Mouse (Mus musculus): Measurements from ENCODE around the gene Smg1. TPM values are rescaled to one million over a fixed set of nuclear protein-coding genes. Genes with fewer than 3 reads are reported as not detected.

Smg1 gene
- total and polyA plus RNA-seq, 3 experiments: 16.1 to 35.0 (median 29.2) TPM

GRCm38 (mm10) chr7:118143602-118144001 lies 99.9 kb downstream of the Smg1 start:
- Histone ChIP-seq H3K4me1 (ENCODE audit: control insufficient read depth in 1 of 2, insufficient read depth in 2 of 2) (peaks cover 0 to 11% of the 10 kb centered on the region in 2 experiments; a peak in 2 of 4 replicates), H3K9me3 (replicated peaks; ENCODE audit: low read length) (no peaks in the 10 kb centered on the region), H3K4me3 (replicated peaks in 1 of 3; ENCODE audit: low read depth in 2 of 3, low read length in 2 of 3, poor library complexity in 1 of 3) (no peak overlapping the region), H3K36me3 (replicated peaks in 1 of 2; ENCODE audit: control insufficient read depth in 1 of 2, insufficient read depth in 1 of 2, low read length in 1 of 2) (peaks cover 50 to 91% of the 10 kb centered on the region in 2 experiments), H3K27me3 (replicated peaks) (no peaks in the 10 kb centered on the region), H3K27ac (ENCODE audit: insufficient read depth, low read depth) (no peak overlapping the region), H3K9ac (ENCODE audit: insufficient read depth, low read depth) (no peak overlapping the region), H3K4me2 (ENCODE audit: insufficient read depth, low read depth, poor library complexity, severe bottlenecking) (no peak overlapping the region), H3K79me2 (replicated peaks; ENCODE audit: control insufficient read depth, extremely low read depth, insufficient read depth, poor library complexity, severe bottlenecking) (no peaks in the 10 kb centered on the region; the same call in 1 of the 2 replicates)
- in situ Hi-C loops (cut with MboI; ENCODE audit: low pct_ligation_motif_present, low pct_unique_long_range_greater_than_20kb, low sequenced_read_pairs): no loop called here
- dilution Hi-C loops (cut with MboI; ENCODE audit: extremely low pct_ligation_motif_present, extremely low pct_unique_long_range_greater_than_20kb, low sequenced_read_pairs): no loop called here
- no peak for DNase-seq (ENCODE audit: extremely low read depth)
- TF ChIP-seq BHLHE40 (IDR thresholded peaks at IDR 0.05; ENCODE audit: low read depth, low read length) (no peak), CTCF (conservative IDR thresholded peaks at IDR 0.05 in 1 of 2, IDR thresholded peaks at IDR 0.05 in 1 of 2; ENCODE audit: low read depth in 2 of 2, low read length in 2 of 2) (no peak), POLR2AphosphoS2 (IDR thresholded peaks at IDR 0.05; ENCODE audit: low read depth, low read length) (no peak), MYC (IDR thresholded peaks at IDR 0.05; ENCODE audit: low read depth, low read length) (no peak), POLR2A (IDR thresholded peaks at IDR 0.05; ENCODE audit: low read depth, low read length) (no peak), TBP (conservative IDR thresholded peaks at IDR 0.05; ENCODE audit: low read depth, low read length) (no peak), ETS1 (conservative IDR thresholded peaks at IDR 0.05; ENCODE audit: low read depth, low read length) (no peak), JUND (conservative IDR thresholded peaks at IDR 0.05; ENCODE audit: low read depth, low read length) (no peak), MAZ (IDR thresholded peaks at IDR 0.05; ENCODE audit: low read depth, low read length) (no peak), JUN (IDR thresholded peaks at IDR 0.05; ENCODE audit: insufficient read depth, low read depth, low read length) (no peak), USF2 (conservative IDR thresholded peaks at IDR 0.05; ENCODE audit: low read depth, low read length) (no peak), MEF2A (IDR thresholded peaks at IDR 0.05; ENCODE audit: borderline replicate concordance, low read depth, low read length) (no peak), EP300 (IDR thresholded peaks at IDR 0.05; ENCODE audit: low read length) (no peak), USF1 (IDR thresholded peaks at IDR 0.05; ENCODE audit: low read depth, low read length) (no peak)

GRCm38 (mm10) chr7:118143123-118143522 lies 100.3 kb downstream of the Smg1 start:
- Histone ChIP-seq H3K27me3 (replicated peaks) (no peaks in the 10 kb centered on the region), H3K79me2 (replicated peaks; ENCODE audit: control insufficient read depth, extremely low read depth, insufficient read depth, poor library complexity, severe bottlenecking) (no peaks in the 10 kb centered on the region; the same call in 1 of the 2 replicates), H3K9ac (ENCODE audit: insufficient read depth, low read depth) (no peak overlapping the region), H3K4me3 (replicated peaks in 1 of 3; ENCODE audit: low read depth in 2 of 3, low read length in 2 of 3, poor library complexity in 1 of 3) (no peak overlapping the region), H3K4me1 (ENCODE audit: control insufficient read depth in 1 of 2, insufficient read depth in 2 of 2) (peaks cover 0 to 11% of the 10 kb centered on the region in 2 experiments; a peak in 2 of 4 replicates), H3K4me2 (ENCODE audit: insufficient read depth, low read depth, poor library complexity, severe bottlenecking) (no peak overlapping the region), H3K9me3 (replicated peaks; ENCODE audit: low read length) (no peaks in the 10 kb centered on the region), H3K27ac (ENCODE audit: insufficient read depth, low read depth) (no peak overlapping the region), H3K36me3 (replicated peaks in 1 of 2; ENCODE audit: control insufficient read depth in 1 of 2, insufficient read depth in 1 of 2, low read length in 1 of 2) (peaks cover 46 to 88% of the 10 kb centered on the region in 2 experiments)
- DNase-seq (ENCODE audit: extremely low read depth): no peak
- in situ Hi-C loops (cut with MboI; ENCODE audit: low pct_ligation_motif_present, low pct_unique_long_range_greater_than_20kb, low sequenced_read_pairs) (no loop called here), dilution Hi-C loops (cut with MboI; ENCODE audit: extremely low pct_ligation_motif_present, extremely low pct_unique_long_range_greater_than_20kb, low sequenced_read_pairs) (no loop called here)
- TF ChIP-seq SMC3 (IDR thresholded peaks at IDR 0.05; ENCODE audit: low read depth, low read length) (no peak), MXI1 (IDR thresholded peaks at IDR 0.05; ENCODE audit: low read depth, low read length) (no peak), ZMIZ1 (IDR thresholded peaks at IDR 0.05; ENCODE audit: low read depth, low read length) (no peak), POLR2AphosphoS2 (IDR thresholded peaks at IDR 0.05; ENCODE audit: low read depth, low read length) (no peak), GABPA (IDR thresholded peaks at IDR 0.05; ENCODE audit: insufficient replicate concordance, low read depth, low read length) (no peak), PAX5 (IDR thresholded peaks at IDR 0.05; ENCODE audit: low read length) (no peak)
